Mouse (Mus musculus) heart, embryonic 11.5 days (tissue): ENCODE measurements at regions not wholly inside any gene's neighbourhood (a gene's known extent, or its start where the extent isn't known, plus 50 kb on each side); places are given as distances from the start of the nearest gene placed in this dataset.
A peak's percentile ranks its signal among the peaks of the same experiment; 100 is the strongest.

ENCODE experiments used
- ATAC-seq: fragments of 200-750 bp; cut with Nextera tagmentation; replicated peaks from 2 replicates; pipeline ENCODE4 v1.8.0; 2017; ENCODE audit warnings: moderate library complexity; ENCODE audit not compliant: insufficient number of reproducible peaks, low FRiP score, low TSS enrichment
- H3K27ac ChIP-seq: fragments of 300-500 bp; sonication (generic); 2 replicates; pipeline ENCODE4 v1.5.1; 2014; ENCODE audit warnings: mild to moderate bottlenecking, low read depth, low read length
- H3K27me3 ChIP-seq: fragments of 300-500 bp; sonication (generic); 2 replicates; pipeline ENCODE4 v1.6.1; 2014; ENCODE audit warnings: mild to moderate bottlenecking, low read length, mixed read lengths; ENCODE audit not compliant: control insufficient read depth, insufficient read depth
- H3K36me3 ChIP-seq: fragments of 300-500 bp; sonication (generic); 2 replicates; pipeline ENCODE4 v1.6.1; 2014; ENCODE audit warnings: mild to moderate bottlenecking, low read length, moderate library complexity, mixed read lengths; ENCODE audit not compliant: control insufficient read depth, insufficient read depth
- H3K4me1 ChIP-seq: fragments of 300-500 bp; sonication (generic); 2 replicates; pipeline ENCODE4 v1.6.1; 2014; ENCODE audit warnings: low read length; ENCODE audit not compliant: control insufficient read depth, insufficient read depth
- H3K4me2 ChIP-seq: fragments of 300-500 bp; sonication (generic); 2 replicates; pipeline ENCODE4 v1.6.1; 2014; ENCODE audit warnings: mild to moderate bottlenecking, moderate library complexity
- H3K4me3 ChIP-seq: fragments of 300-500 bp; sonication (generic); 2 replicates; pipeline ENCODE4 v1.5.1; 2014; ENCODE audit warnings: low read depth, low read length
- H3K9ac ChIP-seq: fragments of 300-500 bp; sonication (generic); 2 replicates; pipeline ENCODE4 v1.6.1; 2014; ENCODE audit warnings: mild to moderate bottlenecking, low read depth, low read length, moderate library complexity
- H3K9me3 ChIP-seq: fragments of 300-500 bp; sonication (generic); replicated peaks from 2 replicates; pipeline ENCODE4 v1.6.1; 2016; ENCODE audit warnings: low read length; ENCODE audit not compliant: control insufficient read depth
- WGBS: fragments of 180-500 bp; shearing (Covaris S2); extraction: QIAGEN DNeasy Blood & Tissue Kit; methylation state at CpG from one replicate; pipeline ENCODE4 v1.1.7; 2014; ENCODE audit not compliant: insufficient replicate concordance; 5-methylcytosine and 5-hydroxymethylcytosine counted together

- Histone ChIP-seq H3K9me3 (no peaks in the 10 kb centered on the region), H3K4me1 (0 out of 2 replicates have a peak, but pooled peaks cover 4% of the 10 kb centered on the region), H3K27ac (no peak overlapping the region), H3K9ac (no peak overlapping the region), H3K27me3 (no peaks in the 10 kb centered on the region), H3K4me2 (peak overlapping the region; percentile 22), H3K4me3 (no peak overlapping the region), H3K36me3 (no peaks in the 10 kb centered on the region)
- 0 out of 2 replicates have a peak, but pooled peaks have one; percentile 42 for ATAC-seq
- WGBS = 42% methylated on average over 16 of the region's 16 CpGs
Measured at GRCm38 (mm10) chr14:79822453-79823117, 51.5 kb upstream of the Pcdh8 start.

- ATAC-seq = no peak
- Histone ChIP-seq H3K9me3 (no peaks in the 10 kb centered on the region), H3K4me1 (0 out of 2 replicates have a peak, but pooled peaks cover 4% of the 10 kb centered on the region), H3K27ac (no peak overlapping the region), H3K9ac (no peak overlapping the region), H3K27me3 (no peaks in the 10 kb centered on the region), H3K4me2 (no peak overlapping the region), H3K4me3 (no peak overlapping the region), H3K36me3 (no peaks in the 10 kb centered on the region)
- 71% methylated on average over 5 of the region's 5 CpGs for WGBS
Measured at GRCm38 (mm10) chr14:79822011-79822435, 50.9 kb upstream of the Pcdh8 start.

DNA sequence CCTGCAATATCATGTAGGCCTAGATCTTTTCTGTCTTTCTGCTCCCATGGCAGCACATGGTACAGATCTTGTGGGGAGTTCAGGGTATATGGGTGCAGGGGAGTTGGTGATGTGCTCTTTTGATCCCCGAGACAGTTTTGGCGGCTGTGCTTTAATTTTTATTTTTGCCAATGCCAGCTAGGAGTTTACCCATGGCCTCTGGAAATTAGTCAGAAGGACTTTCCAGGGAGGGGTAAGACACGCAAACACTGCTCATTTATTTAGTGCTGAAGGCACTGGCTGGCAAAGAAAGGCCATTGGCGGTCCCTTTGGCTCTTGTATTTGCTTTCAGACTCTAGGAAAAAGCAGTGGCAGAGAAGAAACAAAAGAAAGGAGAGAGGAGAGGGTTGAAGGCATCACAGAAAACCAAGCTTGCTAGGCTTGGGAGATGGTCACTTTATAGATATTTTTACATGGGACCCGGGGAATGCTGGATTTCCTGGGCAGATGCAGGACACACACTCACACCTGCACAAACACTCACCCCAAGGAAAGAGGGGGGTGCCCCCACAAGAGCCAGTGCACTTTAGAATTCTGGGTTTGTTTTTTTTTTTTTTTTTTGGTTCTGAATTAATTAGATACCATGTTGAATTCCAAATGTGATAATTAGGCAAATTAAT lies 50.4 kb upstream of the Pcdh8 start:
- H3K4me3 ChIP-seq = no peak overlapping the region
- H3K27me3 ChIP-seq = no peaks in the 10 kb centered on the region
- ATAC-seq = no peak
- no peak overlapping the region for H3K9ac ChIP-seq
- H3K27ac ChIP-seq = no peak overlapping the region
- 82% methylated on average over 5 of the region's 5 CpGs for WGBS
- H3K4me1 ChIP-seq = 0 out of 2 replicates have a peak, but pooled peaks cover 4% of the 10 kb centered on the region
- no peak overlapping the region for H3K4me2 ChIP-seq
- no peaks in the 10 kb centered on the region for H3K9me3 ChIP-seq
- H3K36me3 ChIP-seq = no peaks in the 10 kb centered on the region
